Mouse (Mus musculus) thymus, postnatal 25 days (tissue): ENCODE results near the gene Gsto2.

Experiments
- DNase-seq: peaks from one replicate; pipeline ENCODE4 v3.0.0; 2022

The Gsto2 gene

GRCm38 (mm10) chr19:47919966-47920375, 54.6 kb downstream of the Gsto2 start:
- no peak for DNase-seq

- no peak for DNase-seq
These were observed 60.5 kb downstream of the Gsto2 start for GRCm38 (mm10) chr19:47925819-47926218.

- no peak for DNase-seq
These were observed 61.7 kb downstream of the Gsto2 start for GRCm38 (mm10) chr19:47927032-47927431.

- DNase-seq, result no peak
These were observed 63.7 kb downstream of the Gsto2 start for GRCm38 (mm10) chr19:47929043-47929442.

GRCm38 (mm10) chr19:47931982-47932638, 66.8 kb downstream of the Gsto2 start:
- peak; percentile 46 for DNase-seq

- DNase-seq, result no peak
These were observed 68.8 kb downstream of the Gsto2 start for GRCm38 (mm10) chr19:47934146-47934545.

GRCm38 (mm10) chr19:47934636-47935238, 69.4 kb downstream of the Gsto2 start:
- no peak for DNase-seq

- no peak for DNase-seq
These were observed 70.2 kb downstream of the Gsto2 start for GRCm38 (mm10) chr19:47935530-47935929.
